Mouse (Mus musculus) layer of hippocampus, postnatal 36 days (tissue): ENCODE data around the gene Gm21773. TPM values are rescaled to one million over a fixed set of nuclear protein-coding genes. Genes with fewer than 3 reads are reported as not detected.
"Not testable (repeated sequence)": the region's sequence is repeated elsewhere in the genome, so short reads cannot be mapped to it uniquely, and the experiment has no call there.

ENCODE experiments used
- DNase-seq, 2 experiments: peaks; one replicate each; pipeline ENCODE4 v3.0.0; 2022
- total RNA-seq, 2 experiments: library from RNA; stranded (reverse); gene quantifications; 2 replicates each; pipeline ENCODE4 v1.2.3; 2021

The Gm21773 gene
- not detected for total RNA-seq

DNA sequence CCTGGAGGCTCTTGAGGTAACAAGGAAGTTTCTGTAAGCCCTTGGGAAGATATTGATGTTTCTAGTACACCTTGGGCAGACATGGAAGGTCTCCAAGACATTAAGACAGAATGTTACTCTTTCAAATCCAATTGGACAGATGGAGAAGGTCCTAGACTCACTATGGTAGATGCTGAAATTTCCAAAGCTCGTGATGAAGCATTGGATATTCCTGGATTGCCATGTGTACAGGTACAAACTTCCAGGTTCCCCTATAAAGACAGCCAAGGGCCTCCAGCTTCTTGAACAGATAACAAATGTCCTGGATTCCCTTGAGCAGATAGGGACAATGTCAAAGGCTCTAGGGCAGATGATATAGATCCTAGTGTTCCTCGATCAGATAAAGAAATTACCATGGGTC is at the start of gene Gm21773:
TSS of gene Gm21773 (minus strand) at position 101 of the 400 bp plus-strand sequence.
- not testable (repeated sequence) for DNase-seq
